Mouse (Mus musculus): Measurements from ENCODE around the gene Dcp1b.

The Dcp1b gene

DNA sequence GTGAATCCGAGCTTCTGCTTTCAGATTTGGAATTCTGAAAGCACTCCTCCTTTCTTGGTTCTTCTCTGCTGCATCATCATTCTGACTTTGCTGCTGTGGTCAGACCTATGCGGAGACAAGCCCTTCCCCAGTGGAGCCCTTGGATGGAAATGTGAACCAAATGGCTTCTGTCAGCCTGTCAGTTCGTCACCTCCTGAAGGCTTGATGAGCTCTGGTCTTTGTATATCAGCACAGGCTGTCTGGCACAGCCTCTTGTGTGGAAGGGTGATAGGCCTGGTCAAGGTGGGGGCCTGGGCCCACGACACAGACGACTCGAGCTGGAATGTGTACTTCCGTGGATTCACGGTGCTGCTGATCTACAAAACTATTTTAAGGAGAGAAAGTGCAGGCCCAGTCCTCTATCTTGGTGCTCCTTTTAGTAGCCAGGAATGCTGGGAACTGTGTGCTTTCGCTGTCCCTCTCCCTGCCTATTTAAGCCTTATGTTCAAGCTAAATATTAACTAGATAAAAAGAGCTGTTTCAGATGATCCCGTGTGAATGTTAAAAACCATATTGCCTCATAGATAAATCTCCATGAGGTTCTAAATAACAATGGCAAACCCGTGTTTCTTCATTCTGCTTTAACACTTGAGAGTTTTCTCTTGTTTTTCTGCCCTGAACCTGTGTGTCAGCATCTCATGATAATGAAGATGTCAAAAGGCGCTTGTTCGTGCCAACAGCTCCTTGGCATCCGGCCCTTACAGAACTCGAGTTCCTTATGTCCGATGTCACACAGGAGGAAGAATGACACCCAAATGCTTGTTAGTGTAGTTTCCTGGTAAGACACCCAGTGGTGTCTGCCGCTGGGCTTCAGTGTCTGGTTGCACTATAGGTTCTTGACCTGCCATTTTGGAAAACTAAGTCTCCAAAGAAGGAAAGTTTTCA lies 21.6 kb downstream of the Dcp1b start, which contains the start of gene Cacna1c:
TSS of gene Cacna1c (minus strand) at position 37 of the 924 bp plus-strand sequence.
- DNase-seq = no peak

GRCm38 (mm10) chr6:119198534-119199273 lies 23.7 kb downstream of the Dcp1b start:
- DNase-seq = no peak

GRCm38 (mm10) chr6:119199274-119199879 lies 24.3 kb downstream of the Dcp1b start:
- no peak for DNase-seq

- DNase-seq = no peak
Measured at GRCm38 (mm10) chr6:119200362-119200761, 25.3 kb downstream of the Dcp1b start.

- DNase-seq = no peak
Measured at GRCm38 (mm10) chr6:119201575-119201974, 26.5 kb downstream of the Dcp1b start.

GRCm38 (mm10) chr6:119204286-119204685 lies 29.2 kb downstream of the Dcp1b start:
- no peak for DNase-seq

- DNase-seq = no peak
Measured at GRCm38 (mm10) chr6:119204915-119205314, 29.9 kb downstream of the Dcp1b start.

DNA sequence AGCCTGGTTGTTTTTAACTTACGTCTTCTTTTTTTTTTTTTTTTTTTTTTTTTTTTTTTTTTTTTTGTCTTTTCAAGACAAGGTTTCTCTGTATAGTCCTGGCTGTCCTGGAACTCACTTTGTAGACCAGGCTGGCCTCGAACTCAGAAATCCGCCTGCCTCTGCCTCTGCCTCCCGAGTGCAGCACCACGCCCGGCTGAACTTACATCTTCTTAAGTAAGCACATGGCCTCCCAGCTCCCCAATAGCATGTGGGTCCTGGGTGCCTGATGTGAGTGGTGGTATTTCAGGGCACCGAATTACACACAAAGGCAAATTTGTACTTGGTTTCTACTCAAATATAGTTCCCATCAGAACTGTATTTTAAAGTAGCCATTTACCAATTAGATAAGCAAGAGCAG lies 31.0 kb downstream of the Dcp1b start:
- peak in 1 of 2 experiments; percentile 24 for DNase-seq

DNA sequence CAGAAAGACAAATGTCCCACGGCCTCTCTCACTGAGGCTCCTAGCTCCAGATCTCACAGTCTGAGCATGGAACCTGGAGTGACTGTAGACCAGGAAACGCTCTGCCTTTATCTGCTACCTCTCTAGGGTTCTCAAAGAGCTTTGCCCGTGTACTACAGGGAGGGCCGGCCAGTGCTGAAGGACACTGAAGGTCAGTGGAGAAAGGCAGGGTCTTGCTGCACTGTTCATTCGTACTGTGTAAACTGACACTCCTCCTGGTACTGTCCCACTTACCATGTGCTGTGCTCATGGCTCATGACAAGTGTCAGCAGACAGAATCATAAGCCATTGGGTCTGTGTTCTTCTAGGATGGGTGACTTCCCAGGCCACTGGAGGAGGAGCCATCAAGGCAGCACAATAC lies 38.3 kb downstream of the Dcp1b start:
- DNase-seq = no peak

- no peak for DNase-seq
Measured at GRCm38 (mm10) chr6:119214190-119214589, 39.1 kb downstream of the Dcp1b start.

DNA sequence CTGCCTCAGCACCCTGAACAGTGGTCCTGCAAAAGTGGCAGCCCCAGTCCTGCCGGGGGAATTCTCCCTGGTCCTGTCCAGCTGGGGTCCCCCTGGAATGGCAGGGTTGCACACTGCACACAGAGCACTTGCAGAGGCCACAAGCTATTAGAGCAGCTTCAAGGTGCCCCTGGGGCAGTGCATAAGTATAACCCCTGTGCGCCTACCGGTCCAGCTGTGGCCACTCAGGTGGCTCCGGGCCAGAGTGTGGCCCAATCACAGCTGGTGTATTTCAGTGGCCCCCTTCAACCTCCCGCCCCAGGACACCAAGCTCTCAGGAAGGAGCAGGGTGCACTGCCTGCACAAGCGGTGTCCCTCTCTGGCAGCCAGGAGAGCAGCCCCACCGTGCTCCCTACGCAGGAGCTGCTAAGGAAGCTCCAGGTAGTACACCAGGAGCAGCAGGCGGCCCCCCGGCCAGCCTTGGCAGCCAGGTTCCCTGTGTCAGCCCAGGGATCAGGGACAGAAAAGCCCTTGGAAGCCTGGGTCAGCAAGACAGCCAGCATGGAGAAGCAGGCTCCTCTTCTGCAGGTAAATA lies 40.1 kb downstream of the Dcp1b start:
- no peak for DNase-seq

DNA sequence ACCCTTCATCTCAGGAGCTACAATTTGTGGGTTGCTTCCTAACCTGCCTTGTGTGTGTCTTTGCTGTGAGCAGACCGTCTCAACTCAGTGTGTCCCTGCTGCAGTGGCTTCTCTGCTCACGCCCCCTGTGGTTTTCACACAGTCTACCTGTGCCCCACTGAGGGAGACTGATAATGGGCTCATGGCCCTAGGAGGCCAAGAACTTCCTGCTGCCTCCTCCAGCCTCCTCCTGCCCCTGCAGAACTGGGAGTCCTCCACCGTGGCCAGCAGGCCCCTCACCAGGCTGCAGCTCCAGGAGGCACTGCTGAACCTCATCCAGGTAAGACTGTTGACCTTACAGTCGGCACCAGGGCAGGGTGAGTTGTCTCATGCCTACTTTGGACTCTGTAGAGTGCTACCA lies 42.6 kb downstream of the Dcp1b start:
- peak; percentile 0 to 19 for DNase-seq

GRCm38 (mm10) chr6:119218591-119218990 lies 43.5 kb downstream of the Dcp1b start:
- DNase-seq = peak in 1 of 2 experiments; percentile 14

GRCm38 (mm10) chr6:119219237-119219870 lies 44.3 kb downstream of the Dcp1b start:
- peak in 1 of 2 experiments; percentile 20 for DNase-seq

DNA sequence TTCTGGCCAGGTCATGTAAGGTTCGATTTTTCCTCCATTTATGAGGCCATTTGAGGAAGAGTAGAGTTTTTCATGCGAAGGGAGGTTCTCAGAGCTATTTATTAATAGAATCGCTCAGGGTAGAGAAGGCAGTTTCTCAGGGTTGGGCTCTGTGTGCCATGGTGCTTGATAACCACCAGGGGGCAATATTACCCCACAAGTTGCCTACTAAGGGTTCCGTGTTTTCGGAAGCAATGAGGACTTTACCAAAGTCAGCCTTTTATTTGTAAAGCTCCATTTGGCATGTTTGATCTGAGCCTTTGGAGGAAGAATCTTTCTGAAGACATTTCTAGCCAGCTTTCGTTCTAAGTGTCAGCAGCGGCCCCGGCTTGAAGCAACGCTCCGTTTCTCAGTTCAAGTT lies 45.2 kb downstream of the Dcp1b start:
- DNase-seq = peak; percentile 29 to 49

DNA sequence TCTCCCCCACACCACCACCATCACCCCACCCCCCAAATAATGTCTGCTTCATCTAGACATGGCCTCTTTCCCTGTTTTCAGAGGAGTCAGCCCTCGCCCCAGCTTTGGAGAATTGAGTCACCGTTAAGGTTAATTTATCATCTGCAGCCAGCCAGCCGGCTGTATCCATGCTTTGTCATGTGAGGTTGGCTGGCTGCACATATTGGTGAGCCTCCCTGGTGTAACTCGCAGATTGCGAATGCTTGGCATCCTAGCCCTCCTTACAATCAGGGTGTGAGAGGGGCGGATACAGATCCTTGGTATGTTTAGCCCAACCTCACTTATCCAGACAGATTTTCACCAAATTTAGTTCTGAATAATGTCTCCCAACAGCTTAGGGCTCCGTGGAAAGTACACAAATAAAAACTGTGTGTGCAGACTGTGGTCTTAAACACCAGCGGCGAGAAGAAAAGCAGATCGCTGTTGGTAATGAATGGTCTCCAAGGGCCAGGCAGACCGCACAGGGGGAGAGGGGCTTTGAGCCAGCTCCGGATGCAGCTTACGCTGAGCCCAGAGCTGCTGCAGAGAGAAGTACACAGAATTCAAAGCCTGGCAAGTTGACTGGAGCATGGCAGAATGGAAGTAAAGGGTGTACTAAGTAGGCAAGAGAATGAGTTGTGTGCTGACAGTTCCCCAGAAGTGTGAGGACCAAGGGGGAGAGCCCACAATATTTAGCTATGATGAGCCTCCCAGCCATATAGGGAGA lies 49.6 kb downstream of the Dcp1b start:
- peak in 1 of 2 experiments; percentile 11 for DNase-seq

GRCm38 (mm10) chr6:119225226-119225625 lies 50.2 kb downstream of the Dcp1b start:
- peak in 1 of 2 experiments; percentile 12 for DNase-seq

DNA sequence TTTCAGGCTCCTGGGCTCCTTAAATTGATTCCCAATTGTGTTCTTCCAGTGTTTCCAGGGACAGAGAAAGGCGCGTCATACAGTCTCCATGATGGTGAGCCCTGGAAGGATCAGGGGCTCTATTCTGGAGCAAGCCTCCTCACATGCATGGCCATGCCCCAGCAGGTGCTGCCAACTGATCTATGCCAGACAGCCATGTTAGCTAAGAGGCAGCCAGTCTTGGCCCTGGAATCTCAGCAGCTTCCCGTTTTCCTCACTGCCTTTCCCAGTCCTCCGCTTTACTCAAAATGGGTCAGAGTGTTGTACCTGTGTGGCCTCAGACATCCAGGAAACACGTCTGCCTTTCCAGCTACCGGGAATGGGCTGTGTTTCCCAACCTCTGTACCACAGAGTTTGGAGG lies 50.7 kb downstream of the Dcp1b start:
- peak in 1 of 2 experiments; percentile 6 for DNase-seq

- no peak for DNase-seq
Measured at GRCm38 (mm10) chr6:119227001-119227400, 51.9 kb downstream of the Dcp1b start.

- DNase-seq = no peak
Measured at GRCm38 (mm10) chr6:119228861-119229603, 54.0 kb downstream of the Dcp1b start.

DNA sequence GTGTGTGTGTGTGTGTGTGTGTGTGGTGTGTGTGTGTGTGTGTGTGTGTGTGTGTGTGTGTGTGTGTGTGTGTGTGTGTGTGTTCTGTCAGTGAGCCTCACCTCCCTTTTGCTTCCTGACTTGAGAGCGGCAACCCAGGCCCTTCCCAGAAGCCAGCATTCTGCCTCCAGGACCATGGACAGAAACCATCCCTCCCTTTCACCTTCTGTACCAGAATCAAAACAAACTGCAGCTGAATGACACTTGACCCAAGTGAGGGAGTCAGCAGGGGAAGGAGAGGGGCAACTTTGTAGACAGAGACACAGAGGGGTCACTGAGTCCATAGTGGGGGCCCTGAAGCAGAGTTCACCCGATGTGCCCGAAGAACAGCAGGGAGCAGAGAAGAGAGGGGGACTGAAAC lies 58.0 kb downstream of the Dcp1b start:
- peak in 1 of 2 experiments; percentile 31 for DNase-seq
